Mouse (Mus musculus): ENCODE data around the gene Zfp692. TPM values are rescaled to one million over a fixed set of nuclear protein-coding genes. Genes with fewer than 3 reads are reported as not detected.
"Not testable (repeated sequence)": the region's sequence is repeated elsewhere in the genome, so short reads cannot be mapped to it uniquely, and the experiment has no call there.

Gene Zfp692
- polyA plus RNA-seq, 1 experiment: 14.8 TPM

GRCm38 (mm10) chr11:58353709-58354108, 46.8 kb downstream of the Zfp692 start:
- no peak overlapping the region for H3K27ac ChIP-seq (ENCODE audit: insufficient read depth, low read depth, low read length)
- DNase-seq: no peak
- no peak for TF ChIP-seq CTCF (conservative IDR thresholded peaks at IDR 0.05; ENCODE audit: insufficient read depth, insufficient read length, low read depth, low read length)
- TF ChIP-seq POLR2A (IDR thresholded peaks at IDR 0.05; ENCODE audit: low read depth, low read length): no peak
- H3K4me3 ChIP-seq (ENCODE audit: insufficient read depth, low read depth, low read length): no peak overlapping the region
- H3K36me3 ChIP-seq (ENCODE audit: control insufficient read depth, insufficient read depth, low read length): no peaks in the 10 kb centered on the region
- no peaks in the 10 kb centered on the region for H3K27me3 ChIP-seq (replicated peaks; ENCODE audit: control insufficient read depth, insufficient read depth, low read length)
- 75% methylated on average over 3 of the region's 3 CpGs for WGBS
- no peaks in the 10 kb centered on the region for H3K4me1 ChIP-seq (ENCODE audit: control insufficient read depth, insufficient read depth, low read length)

- WGBS: 50% methylated on average over 10 of the region's 10 CpGs
- no peak overlapping the region for H3K27ac ChIP-seq (ENCODE audit: insufficient read depth, low read depth, low read length)
- DNase-seq: no peak
- H3K36me3 ChIP-seq (ENCODE audit: control insufficient read depth, insufficient read depth, low read length): no peaks in the 10 kb centered on the region
- H3K27me3 ChIP-seq (replicated peaks; ENCODE audit: control insufficient read depth, insufficient read depth, low read length): no peaks in the 10 kb centered on the region
- H3K4me3 ChIP-seq (ENCODE audit: insufficient read depth, low read depth, low read length): no peak overlapping the region
- TF ChIP-seq CTCF (conservative IDR thresholded peaks at IDR 0.05; ENCODE audit: insufficient read depth, insufficient read length, low read depth, low read length): no peak
- TF ChIP-seq POLR2A (IDR thresholded peaks at IDR 0.05; ENCODE audit: low read depth, low read length): no peak
- H3K4me1 ChIP-seq (ENCODE audit: control insufficient read depth, insufficient read depth, low read length): no peaks in the 10 kb centered on the region
These were observed 47.6 kb downstream of the Zfp692 start for GRCm38 (mm10) chr11:58354476-58354875.

- DNase-seq: no peak
- TF ChIP-seq CTCF (conservative IDR thresholded peaks at IDR 0.05; ENCODE audit: insufficient read depth, insufficient read length, low read depth, low read length) (no peak), POLR2A (IDR thresholded peaks at IDR 0.05; ENCODE audit: low read depth, low read length) (no peak)
- no peaks in the 10 kb centered on the region for H3K36me3 ChIP-seq (ENCODE audit: control insufficient read depth, insufficient read depth, low read length)
- no peaks in the 10 kb centered on the region for H3K27me3 ChIP-seq (replicated peaks; ENCODE audit: control insufficient read depth, insufficient read depth, low read length)
- 71% methylated on average over 3 of the region's 3 CpGs for WGBS
- H3K4me3 ChIP-seq (ENCODE audit: insufficient read depth, low read depth, low read length): no peak overlapping the region
- H3K4me1 ChIP-seq (ENCODE audit: control insufficient read depth, insufficient read depth, low read length): no peaks in the 10 kb centered on the region
- H3K27ac ChIP-seq (ENCODE audit: insufficient read depth, low read depth, low read length): no peak overlapping the region
These were observed 48.1 kb downstream of the Zfp692 start for GRCm38 (mm10) chr11:58354927-58355326.

- Histone ChIP-seq H3K4me1 (ENCODE audit: control insufficient read depth, insufficient read depth, low read length) (no peaks in the 10 kb centered on the region), H3K27ac (ENCODE audit: insufficient read depth, low read depth, low read length) (no peak overlapping the region), H3K27me3 (replicated peaks; ENCODE audit: control insufficient read depth, insufficient read depth, low read length) (no peaks in the 10 kb centered on the region), H3K36me3 (ENCODE audit: control insufficient read depth, insufficient read depth, low read length) (no peaks in the 10 kb centered on the region), H3K4me3 (ENCODE audit: insufficient read depth, low read depth, low read length) (no peak overlapping the region)
- TF ChIP-seq POLR2A (IDR thresholded peaks at IDR 0.05; ENCODE audit: low read depth, low read length) (no peak), CTCF (conservative IDR thresholded peaks at IDR 0.05; ENCODE audit: insufficient read depth, insufficient read length, low read depth, low read length) (no peak)
- 95% methylated on average over 3 of the region's 3 CpGs for WGBS
- DNase-seq: no peak
These were observed 50.2 kb downstream of the Zfp692 start for GRCm38 (mm10) chr11:58357042-58357441.

GRCm38 (mm10) chr11:58357844-58358534, 51.1 kb downstream of the Zfp692 start:
- H3K27ac ChIP-seq (ENCODE audit: insufficient read depth, low read depth, low read length): no peak overlapping the region
- 51% methylated on average over 6 of the region's 6 CpGs for WGBS
- peak; percentile 30 for DNase-seq

GRCm38 (mm10) chr11:58362562-58362961, 55.7 kb downstream of the Zfp692 start:
- not testable (repeated sequence) for H3K4me1 ChIP-seq (ENCODE audit: control insufficient read depth, insufficient read depth, low read length); H3K36me3 ChIP-seq (ENCODE audit: control insufficient read depth, insufficient read depth, low read length); DNase-seq; H3K4me3 ChIP-seq (ENCODE audit: insufficient read depth, low read depth, low read length); H3K27me3 ChIP-seq (replicated peaks; ENCODE audit: control insufficient read depth, insufficient read depth, low read length); H3K27ac ChIP-seq (ENCODE audit: insufficient read depth, low read depth, low read length)
- no CpG with 5 or more reads among the region's 6 CpGs for WGBS

More at GRCm38 (mm10) chr11:58357844-58358534, 51.1 kb downstream of the Zfp692 start:
- Histone ChIP-seq H3K4me1 (ENCODE audit: control insufficient read depth, insufficient read depth, low read length) (no peaks in the 10 kb centered on the region), H3K36me3 (ENCODE audit: control insufficient read depth, insufficient read depth, low read length) (no peaks in the 10 kb centered on the region), H3K4me3 (ENCODE audit: insufficient read depth, low read depth, low read length) (no peak overlapping the region), H3K27me3 (replicated peaks; ENCODE audit: control insufficient read depth, insufficient read depth, low read length) (no peaks in the 10 kb centered on the region)
- TF ChIP-seq POLR2A (IDR thresholded peaks at IDR 0.05; ENCODE audit: low read depth, low read length) (no peak), CTCF (conservative IDR thresholded peaks at IDR 0.05; ENCODE audit: insufficient read depth, insufficient read length, low read depth, low read length) (no peak)

Other genes with a start within 250 kb of the Zfp692 start
- 0.16 TPM in 2 replicates for gene Gm12248, start 213.9 kb upstream of the Zfp692 start, polyA plus RNA-seq (2012; rRNA removed)
- gene Cnot8, start 202.9 kb upstream of the Zfp692 start, polyA plus RNA-seq (2012; rRNA removed): 43.8 and 47.2 TPM in 2 replicates
- 5.3 and 6.3 TPM in 2 replicates for gene Gemin5, start 138.5 kb upstream of the Zfp692 start, polyA plus RNA-seq (2012; rRNA removed)
- gene Mrpl22, start 135.4 kb upstream of the Zfp692 start, polyA plus RNA-seq (2012; rRNA removed): 52.1 and 78.2 TPM in 2 replicates
- gene Igtp, start 107.5 kb upstream of the Zfp692 start, polyA plus RNA-seq (2012; rRNA removed): 15.9 and 18.6 TPM in 2 replicates
- 14.7 and 18.9 TPM in 2 replicates for gene Irgm2, start 107.5 kb upstream of the Zfp692 start, polyA plus RNA-seq (2012; rRNA removed)
- not detected in 2 replicates for gene 4930438A08Rik, start 32.3 kb upstream of the Zfp692 start, polyA plus RNA-seq (2012; rRNA removed)
- gene Zfp672, start 23.3 kb downstream of the Zfp692 start, polyA plus RNA-seq (2012; rRNA removed): 30.8 and 38.3 TPM in 2 replicates
- 29.7 and 32.8 TPM in 2 replicates for gene Sh3bp5l, start 23.7 kb downstream of the Zfp692 start, polyA plus RNA-seq (2012; rRNA removed)
- 0.22 and 0.31 TPM in 2 replicates for gene Lypd8, start 72.0 kb downstream of the Zfp692 start, polyA plus RNA-seq (2012; rRNA removed)
- gene 1810065E05Rik, start 114.0 kb downstream of the Zfp692 start, polyA plus RNA-seq (2012; rRNA removed): not detected in 2 replicates
- gene Gm12253, start 125.5 kb downstream of the Zfp692 start, polyA plus RNA-seq (2012; rRNA removed): not detected in 2 replicates
- gene Lypd9, start 145.9 kb downstream of the Zfp692 start, polyA plus RNA-seq (2012; rRNA removed): not detected in 2 replicates
- not detected in 2 replicates for gene Olfr30, start 155.2 kb downstream of the Zfp692 start, polyA plus RNA-seq (2012; rRNA removed)
- not detected in 2 replicates for gene Olfr332, start 185.5 kb downstream of the Zfp692 start, polyA plus RNA-seq (2012; rRNA removed)
- not detected in 2 replicates for gene Olfr331, start 195.5 kb downstream of the Zfp692 start, polyA plus RNA-seq (2012; rRNA removed)
- not detected in 2 replicates for gene Olfr330, start 227.8 kb downstream of the Zfp692 start, polyA plus RNA-seq (2012; rRNA removed)
- not detected in 2 replicates for gene Olfr329-ps, start 239.4 kb downstream of the Zfp692 start, polyA plus RNA-seq (2012; rRNA removed)
- gene Olfr328, start 248.6 kb downstream of the Zfp692 start, polyA plus RNA-seq (2012; rRNA removed): not detected in 2 replicates